Mouse (Mus musculus): Measurements from ENCODE around the gene Lck. TPM values are rescaled to one million over a fixed set of nuclear protein-coding genes. Genes with fewer than 3 reads are reported as not detected.

Lck gene
- 2.7 and 3.1 TPM in 2 replicates for polyA plus RNA-seq (2012; rRNA removed)
- polyA plus RNA-seq (2014; fragmentation: Nextera tagmentation; extraction: Ambion mirVana): 3.9 TPM in 2 replicates

DNA sequence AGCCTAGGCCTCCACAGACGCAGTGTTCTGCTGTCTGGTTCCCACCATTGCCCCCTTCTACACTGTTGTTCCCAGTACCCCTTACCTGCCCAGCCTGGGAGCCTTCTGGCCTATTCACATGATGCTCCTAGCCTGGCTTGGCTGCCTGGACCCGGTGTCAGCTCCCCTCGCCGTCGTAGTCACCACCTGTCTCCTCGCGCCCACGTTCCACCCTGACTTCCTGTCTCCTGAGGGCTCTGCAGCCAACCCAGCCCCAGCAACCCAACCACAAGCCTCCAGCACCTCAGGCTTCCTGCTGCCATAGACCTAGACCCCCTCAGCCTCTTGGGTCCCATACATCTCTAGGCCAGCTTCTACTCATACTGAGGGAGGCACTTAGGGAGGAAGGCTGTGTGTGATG lies at the start of gene Lck:
TSS of gene Lck (minus strand) at position 212 of the 400 bp plus-strand sequence.
- Histone ChIP-seq H3K4me3 (ENCODE audit: insufficient read depth in 1 of 2, low read depth in 2 of 2, low read length in 2 of 2) (no peak within 1 kb of the TSS), H3K27ac (no peak within 1 kb of the TSS), H3K27me3 (ENCODE audit: control insufficient read depth, insufficient read depth, low read length) (no peaks in the 10 kb centered on the region), H3K9ac (replicated peaks) (no peak within 1 kb of the TSS), H3K4me1 (replicated peaks; ENCODE audit: control insufficient read depth in 2 of 2, insufficient read depth in 2 of 2, low read length in 1 of 2) (peaks cover 0 to 2% of the 10 kb centered on the region in 2 experiments; a peak in 2 of 4 replicates), H3K36me3 (replicated peaks; ENCODE audit: control insufficient read depth, insufficient read depth, low read depth) (no peaks in the 10 kb centered on the region), H3K9me3 (ENCODE audit: control insufficient read depth, low read length) (no peaks in the 10 kb centered on the region), H3K4me2 (ENCODE audit: low read depth) (no peak within 1 kb of the TSS)
- no peak for ATAC-seq (ENCODE audit: insufficient read depth)
- WGBS (ENCODE audit: insufficient replicate concordance): 40% methylated on average over 8 of the region's 8 CpGs
- TF ChIP-seq CTCF (IDR thresholded peaks at IDR 0.05; ENCODE audit: low read depth) (no peak), EP300 (IDR thresholded peaks at IDR 0.05; ENCODE audit: low read depth) (no peak)
- DNase-seq (ENCODE audit: low read depth in 3 of 3, low spot score in 3 of 3): no peak

DNA sequence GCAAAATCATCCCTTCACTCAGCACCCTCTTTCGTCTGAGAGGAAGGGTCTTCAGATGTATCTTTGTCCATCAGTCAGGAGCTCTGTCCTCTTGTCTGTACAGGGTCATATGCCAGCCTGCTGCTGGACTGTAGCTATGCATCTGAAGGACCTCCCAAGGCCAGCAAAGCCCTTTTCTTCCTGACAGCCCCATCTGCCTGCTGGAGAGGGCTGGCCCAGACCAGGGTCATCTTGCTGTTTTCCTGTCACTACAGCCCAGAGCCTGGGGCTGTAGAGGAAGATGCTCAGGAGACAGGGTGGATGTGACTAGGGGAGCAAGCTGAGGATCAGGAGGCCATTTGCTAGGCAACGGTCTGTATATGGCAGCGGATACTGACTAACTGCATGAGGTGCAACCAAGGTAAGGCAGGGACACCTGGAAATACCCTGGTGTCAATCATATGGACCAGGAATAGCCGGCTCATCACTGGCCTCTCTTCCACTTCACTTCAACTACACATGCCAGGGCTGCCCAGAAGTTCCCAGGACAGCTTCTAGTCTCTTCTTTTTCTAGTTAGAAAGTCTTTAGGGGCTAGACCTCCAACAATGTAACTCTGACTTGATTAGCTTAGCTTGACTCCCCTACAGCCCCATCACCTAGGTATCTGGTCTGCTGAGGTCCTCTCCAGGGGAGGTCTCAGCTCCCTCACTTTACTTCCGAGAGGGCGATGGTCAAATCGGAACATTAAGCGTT lies 49.5 kb upstream of the Lck start:
- Histone ChIP-seq H3K36me3 (replicated peaks; ENCODE audit: control insufficient read depth, insufficient read depth, low read depth) (peaks cover 13% of the 10 kb centered on the region), H3K4me3 (ENCODE audit: insufficient read depth in 1 of 2, low read depth in 2 of 2, low read length in 2 of 2) (peak overlapping the region; percentile 74 to 77), H3K9ac (replicated peaks) (peak overlapping the region; percentile 87), H3K27me3 (ENCODE audit: control insufficient read depth, insufficient read depth, low read length) (no peaks in the 10 kb centered on the region), H3K4me1 (replicated peaks; ENCODE audit: control insufficient read depth in 2 of 2, insufficient read depth in 2 of 2, low read length in 1 of 2) (peaks cover 25 to 30% of the 10 kb centered on the region in 2 experiments), H3K9me3 (ENCODE audit: control insufficient read depth, low read length) (no peaks in the 10 kb centered on the region), H3K4me2 (ENCODE audit: low read depth) (peak overlapping the region; percentile 97), H3K27ac (peak overlapping the region; percentile 79; the same call in 1 of the 2 replicates)
- DNase-seq (ENCODE audit: low read depth in 3 of 3, low spot score in 3 of 3) (no peak), ATAC-seq (ENCODE audit: insufficient read depth) (no peak)
- 28% methylated on average over 8 of the region's 8 CpGs for WGBS (ENCODE audit: insufficient replicate concordance)
- no peak for TF ChIP-seq CTCF (IDR thresholded peaks at IDR 0.05; ENCODE audit: low read depth)
- TF ChIP-seq EP300 (IDR thresholded peaks at IDR 0.05; ENCODE audit: low read depth): no peak

DNA sequence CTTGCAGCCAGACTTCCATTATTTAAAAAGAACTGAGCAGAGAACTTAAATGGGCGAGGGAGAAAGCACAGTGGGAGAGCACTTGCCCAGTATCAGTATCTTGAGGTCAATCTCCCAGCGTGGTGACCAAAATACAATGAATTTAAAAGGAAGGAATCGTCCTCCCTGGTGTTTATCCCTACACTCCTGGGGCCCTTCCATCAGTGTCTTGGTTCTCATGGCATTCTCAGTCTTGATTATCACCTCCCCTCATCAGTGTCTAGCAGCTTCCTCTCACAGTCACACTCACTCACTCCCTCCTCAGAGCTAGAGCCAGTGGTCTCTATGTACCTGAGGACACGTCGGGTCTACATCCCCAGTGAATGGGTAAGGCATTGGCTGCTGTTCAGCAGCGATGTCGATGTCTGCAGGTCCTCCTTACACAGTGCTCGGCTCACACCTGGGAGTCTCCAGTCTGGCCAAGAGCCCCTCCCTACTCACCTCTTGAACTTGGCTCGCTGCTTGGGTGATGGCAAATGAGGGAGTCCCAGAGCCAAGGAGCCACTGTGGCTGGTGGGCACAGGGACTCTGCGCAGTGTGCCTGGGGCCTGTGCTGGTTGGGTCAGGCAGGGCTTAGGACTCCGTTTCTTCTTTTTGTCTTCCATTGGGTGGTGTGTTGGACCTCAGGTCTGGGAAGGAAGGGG lies 48.8 kb upstream of the Lck start:
- no peak overlapping the region for H3K9ac ChIP-seq (replicated peaks)
- ATAC-seq (ENCODE audit: insufficient read depth) (no peak), DNase-seq (ENCODE audit: low read depth in 3 of 3, low spot score in 3 of 3) (no peak)
- no peak overlapping the region for H3K4me3 ChIP-seq (ENCODE audit: insufficient read depth in 1 of 2, low read depth in 2 of 2, low read length in 2 of 2)
- peaks cover 7% of the 10 kb centered on the region for H3K36me3 ChIP-seq (replicated peaks; ENCODE audit: control insufficient read depth, insufficient read depth, low read depth)
- no peak overlapping the region for H3K27ac ChIP-seq
- 74% methylated on average over 11 of the region's 11 CpGs for WGBS (ENCODE audit: insufficient replicate concordance)
- no peak for TF ChIP-seq EP300 (IDR thresholded peaks at IDR 0.05; ENCODE audit: low read depth)
- no peak for TF ChIP-seq CTCF (IDR thresholded peaks at IDR 0.05; ENCODE audit: low read depth)
- peaks cover 25 to 30% of the 10 kb centered on the region in 2 experiments for H3K4me1 ChIP-seq (replicated peaks; ENCODE audit: control insufficient read depth in 2 of 2, insufficient read depth in 2 of 2, low read length in 1 of 2)
- H3K9me3 ChIP-seq (ENCODE audit: control insufficient read depth, low read length): no peaks in the 10 kb centered on the region
- H3K27me3 ChIP-seq (ENCODE audit: control insufficient read depth, insufficient read depth, low read length): no peaks in the 10 kb centered on the region
- H3K4me2 ChIP-seq (ENCODE audit: low read depth): peak overlapping the region; percentile 97; the same call in 1 of the 2 replicates

DNA sequence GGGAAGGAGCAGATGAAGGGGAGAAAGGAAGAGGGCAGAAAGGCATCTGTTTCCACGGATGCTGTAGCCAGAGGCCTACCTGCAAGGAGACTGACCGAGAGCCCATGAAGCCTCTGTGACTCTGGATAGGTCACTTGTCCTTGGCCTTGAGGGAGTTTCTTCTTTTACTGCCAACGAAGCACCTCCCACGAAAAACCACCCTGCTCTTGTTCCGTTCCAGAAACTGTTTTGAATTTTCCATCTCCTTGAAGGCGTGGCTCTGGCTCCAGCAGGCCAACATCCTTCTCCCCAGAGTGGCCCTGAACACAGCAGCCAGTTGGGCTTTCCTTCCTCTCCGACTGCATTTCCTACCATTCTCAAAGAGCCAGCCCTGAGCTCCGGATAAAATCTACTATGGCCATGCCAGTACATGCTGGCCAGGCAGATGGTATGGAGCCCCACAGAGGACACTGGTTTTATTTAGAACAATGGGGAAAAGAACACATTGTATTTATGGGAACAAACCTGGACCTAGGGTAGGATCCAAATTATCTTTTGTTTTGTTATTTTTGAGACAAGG lies 47.9 kb upstream of the Lck start:
- TF ChIP-seq EP300 (IDR thresholded peaks at IDR 0.05; ENCODE audit: low read depth) (no peak), CTCF (IDR thresholded peaks at IDR 0.05; ENCODE audit: low read depth) (no peak)
- H3K27ac ChIP-seq: no peak overlapping the region
- H3K9ac ChIP-seq (replicated peaks): no peak overlapping the region
- no peaks in the 10 kb centered on the region; the same call in 1 of the 2 replicates for H3K36me3 ChIP-seq (replicated peaks; ENCODE audit: control insufficient read depth, insufficient read depth, low read depth)
- H3K4me2 ChIP-seq (ENCODE audit: low read depth): no peak overlapping the region
- H3K27me3 ChIP-seq (ENCODE audit: control insufficient read depth, insufficient read depth, low read length): no peaks in the 10 kb centered on the region
- ATAC-seq (ENCODE audit: insufficient read depth) (no peak), DNase-seq (ENCODE audit: low read depth in 3 of 3, low spot score in 3 of 3) (no peak)
- H3K4me1 ChIP-seq (replicated peaks; ENCODE audit: control insufficient read depth in 2 of 2, insufficient read depth in 2 of 2, low read length in 1 of 2): peaks cover 25 to 30% of the 10 kb centered on the region in 2 experiments
- no peak overlapping the region for H3K4me3 ChIP-seq (ENCODE audit: insufficient read depth in 1 of 2, low read depth in 2 of 2, low read length in 2 of 2)
- no peaks in the 10 kb centered on the region for H3K9me3 ChIP-seq (ENCODE audit: control insufficient read depth, low read length)
- 71% methylated on average over 8 of the region's 8 CpGs for WGBS (ENCODE audit: insufficient replicate concordance)

Data from liver, embryonic 14.5 days (tissue).